In the genomic region with DNA sequence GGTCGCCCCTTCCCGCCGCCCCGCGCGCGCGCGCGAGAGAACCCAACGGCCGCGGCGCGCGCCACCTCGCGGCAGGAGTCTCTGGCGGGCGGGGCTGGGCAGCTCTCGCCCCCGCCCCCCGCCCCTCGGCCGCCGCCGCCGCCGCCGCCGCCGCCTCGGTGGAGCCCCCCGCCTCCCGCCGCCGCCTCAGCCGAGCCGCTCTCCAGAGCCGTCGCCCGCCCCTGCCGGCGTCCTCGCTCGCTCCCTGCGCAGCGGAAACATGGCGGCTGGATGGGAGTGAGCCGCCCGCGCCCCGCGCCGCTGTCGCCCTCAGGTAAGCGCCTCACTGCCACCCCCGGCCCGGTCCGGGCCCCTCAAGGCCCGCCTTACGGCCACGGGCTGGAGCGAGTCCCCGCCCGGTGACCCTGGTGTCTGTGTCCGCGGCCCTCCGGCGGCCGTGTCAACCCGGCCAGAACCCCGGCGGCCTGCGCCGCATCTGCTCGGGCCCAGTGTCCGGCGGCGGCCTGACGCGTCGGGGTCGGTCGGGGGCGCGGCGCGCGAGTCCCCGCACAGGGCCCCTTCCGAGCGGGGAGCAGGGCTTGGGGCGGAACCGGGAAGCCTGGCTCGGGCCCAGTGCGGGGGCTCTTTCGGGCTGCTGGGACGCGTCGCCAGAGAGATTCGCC, we compare ENCODE assay signal across 8 mouse cellular contexts. TPM values are rescaled to one million over a fixed set of nuclear protein-coding genes. Genes with fewer than 3 reads are reported as not detected.
A peak's percentile ranks its signal among the peaks of the same experiment; 100 is the strongest.
DNase-seq lines count a peak whose midpoint lies in the region; ATAC-seq lines count a peak whose summit lies in the region.

Gene Scmh1 (plus strand): TSS at position 138 of the 662 bp plus-strand sequence.

- DNase-seq in T-cell, adult 2 months (ENCODE audit: low spot score), result peak; percentile 58
- peak; percentile 81 to 85 for DNase-seq in cerebellum, postnatal 25 days
- peak; percentile 31 to 45 for DNase-seq in frontal cortex, postnatal 25 days (ENCODE audit: low spot score in 2 of 2)
- DNase-seq in layer of hippocampus, postnatal 25 days (ENCODE audit: extremely low spot score in 1 of 2, low spot score in 1 of 2), result peak; percentile 55 to 59
- peak; percentile 74 for DNase-seq in lung, postnatal 14 days
- peak; percentile 78 for DNase-seq in ovary, postnatal 36 days (ENCODE audit: low spot score)
- peak; percentile 73 to 83 for DNase-seq in thymus, postnatal 36 days

- H3K27ac ChIP-seq in hindbrain, embryonic 12.5 days, result peak within 1 kb of the TSS; percentile 95

- H3K9ac ChIP-seq in hindbrain, embryonic 12.5 days, result peak within 1 kb of the TSS; percentile 99

- no peaks in the 10 kb centered on the region for H3K9me3 ChIP-seq in hindbrain, embryonic 12.5 days (replicated peaks)

- under 1% methylated on average over 67 of the region's 102 CpGs for WGBS in hindbrain, embryonic 12.5 days

- H3K4me1 ChIP-seq in hindbrain, embryonic 12.5 days, result peaks cover 14% of the 10 kb centered on the region

- peak within 1 kb of the TSS; percentile 97 for H3K4me3 ChIP-seq in hindbrain, embryonic 12.5 days

- H3K36me3 ChIP-seq in hindbrain, embryonic 12.5 days, result no peaks in the 10 kb centered on the region

- H3K27me3 ChIP-seq in hindbrain, embryonic 12.5 days, result no peaks in the 10 kb centered on the region

- ATAC-seq in hindbrain, embryonic 12.5 days (ENCODE audit: low FRiP score), result peak; percentile 81

- H3K4me2 ChIP-seq in hindbrain, embryonic 12.5 days (replicated peaks), result peak within 1 kb of the TSS; percentile 65

RNA-seq across cellular contexts. Expression of gene Scmh1, which starts in this region (rescaled TPM):
- 78.3 and 79.0 TPM in 2 replicates for polyA plus RNA-seq in hindbrain, embryonic 12.5 days (2016; fragmentation: Nextera tagmentation; extraction: Ambion mirVana)
- total RNA-seq in layer of hippocampus, postnatal 25 days (2021), result 100 to 1,000 TPM in 1 of 2 experiments, 10 to 100 TPM in 1; 92.6 to 106 TPM

Comparison
In these comparisons a context has a peak if more than half of its experiments do, and no peak if none do; other contexts are left out.
1. Peak in every context shown above with its lines: DNase-seq, ATAC-seq, H3K4me3 ChIP-seq and H3K27ac ChIP-seq.